Mouse (Mus musculus): ENCODE data around the gene Ireb2.
"Not testable (repeated sequence)": the region's sequence is repeated elsewhere in the genome, so short reads cannot be mapped to it uniquely, and the experiment has no call there.

Gene Ireb2

DNA sequence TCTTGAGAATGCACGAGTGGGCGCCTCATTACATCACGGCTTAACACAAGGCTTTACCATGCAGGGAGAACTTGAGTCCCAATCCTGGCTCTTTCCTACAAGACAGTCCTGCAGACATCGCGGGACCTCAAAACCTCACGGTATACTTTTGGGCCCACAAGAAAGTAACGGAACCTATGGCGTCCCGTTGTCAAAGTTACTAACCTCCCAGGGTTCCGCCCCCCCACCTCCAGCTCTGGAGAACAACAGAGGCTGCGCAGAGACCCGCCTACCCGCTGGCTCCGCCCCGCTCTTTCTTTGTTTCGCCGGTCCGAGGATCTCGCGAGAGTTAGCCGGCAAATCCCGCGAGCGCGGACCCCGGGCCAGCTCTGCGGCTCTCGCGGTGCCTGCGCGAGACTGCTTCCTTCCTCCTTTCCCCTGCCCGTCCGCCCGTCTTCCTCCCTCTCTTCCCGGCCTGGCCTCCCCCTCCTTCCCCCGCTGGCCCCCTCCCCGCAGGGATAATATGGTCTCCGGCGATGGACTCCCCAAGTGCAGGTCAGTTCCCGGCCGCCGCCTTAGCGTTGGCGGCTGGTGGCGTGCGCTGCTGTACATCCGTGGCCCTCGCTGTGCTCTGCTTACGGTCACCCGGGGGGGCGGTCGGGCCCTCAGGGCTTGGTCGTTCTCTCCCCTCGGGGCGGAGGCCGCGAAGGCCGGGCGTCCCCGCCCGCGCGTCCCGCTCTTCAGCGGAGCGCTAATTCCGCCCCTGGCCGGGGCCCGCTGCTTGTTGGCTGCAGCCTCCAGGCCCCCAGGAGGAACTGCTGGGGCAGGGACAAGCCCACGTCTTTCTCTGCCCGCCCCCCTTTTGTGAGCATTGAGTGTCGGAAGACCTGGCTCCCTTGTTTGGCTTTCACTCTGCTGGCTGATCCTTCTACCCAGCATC is at the start of gene Ireb2:
TSS of gene Ireb2 (plus strand) at position 427 of the 919 bp plus-strand sequence.
- peak; percentile 99 to 100 for DNase-seq (ENCODE audit: low spot score in 2 of 2)

DNA sequence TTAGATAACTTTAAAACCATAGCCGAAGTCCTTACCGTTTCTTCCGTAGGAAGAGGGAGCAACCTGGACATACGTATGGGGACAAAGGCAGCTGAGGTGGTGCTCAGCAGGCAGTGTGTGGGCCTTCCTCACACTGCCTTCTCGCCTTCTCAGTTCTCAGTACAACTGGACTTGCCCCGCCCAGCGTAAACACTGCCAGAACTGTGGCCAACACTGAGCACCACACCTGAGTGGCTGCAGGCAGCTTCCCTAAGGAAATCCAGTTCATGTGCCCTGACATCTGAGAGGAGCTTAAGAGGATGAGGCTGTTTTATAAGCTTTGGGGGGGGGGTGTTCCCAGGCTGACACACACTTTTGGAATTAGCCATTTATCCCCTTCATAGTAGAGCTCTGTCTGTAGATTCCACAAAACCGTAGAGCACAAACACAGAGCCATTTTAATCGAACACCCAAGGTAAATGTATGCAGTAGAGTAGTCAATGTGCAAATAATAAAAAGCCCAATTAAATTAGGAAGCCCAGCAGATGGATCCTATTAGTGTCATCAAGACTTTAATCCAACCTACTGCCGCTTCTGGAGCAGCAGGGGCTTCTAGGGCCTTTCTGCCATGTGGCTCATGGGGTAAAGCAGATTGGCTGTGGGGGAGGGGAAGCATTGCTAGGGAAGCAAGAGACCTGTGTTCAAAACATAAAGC is 46.9 kb upstream of the Ireb2 start:
- DNase-seq (ENCODE audit: low spot score in 2 of 2) = no peak

GRCm38 (mm10) chr9:54821442-54822100 is 42.0 kb upstream of the Ireb2 start:
- no peak for DNase-seq (ENCODE audit: low spot score in 2 of 2)

- DNase-seq (ENCODE audit: low spot score in 2 of 2) = no peak
These were observed 33.8 kb upstream of the Ireb2 start for GRCm38 (mm10) chr9:54829760-54830159.

DNA sequence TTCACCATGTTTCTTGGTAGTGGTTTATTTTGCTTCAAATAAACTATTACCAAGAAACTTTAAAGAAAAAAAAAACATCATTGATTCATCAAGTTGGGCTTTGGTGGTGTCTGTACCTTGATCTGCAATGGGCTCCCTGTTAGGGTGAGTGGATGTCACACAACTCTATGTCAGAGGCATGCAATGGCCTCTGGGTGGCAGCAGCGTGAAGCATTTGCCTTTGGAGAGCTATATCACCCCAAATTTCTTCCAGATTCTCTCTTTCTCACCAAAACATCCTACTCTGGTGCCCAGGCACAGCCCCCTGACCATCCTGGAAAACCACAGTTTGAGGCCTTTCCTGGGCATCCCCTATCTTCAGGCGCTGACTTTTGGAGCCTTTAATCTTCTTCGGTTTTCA is 33.0 kb upstream of the Ireb2 start:
- no peak for DNase-seq (ENCODE audit: low spot score in 2 of 2)

GRCm38 (mm10) chr9:54833831-54834230 is 29.8 kb upstream of the Ireb2 start:
- no peak for DNase-seq (ENCODE audit: low spot score in 2 of 2)

GRCm38 (mm10) chr9:54835951-54836717 is 27.5 kb upstream of the Ireb2 start:
- not testable (repeated sequence) for DNase-seq (ENCODE audit: low spot score in 2 of 2)

- DNase-seq (ENCODE audit: low spot score in 2 of 2) = no peak
These were observed 25.8 kb upstream of the Ireb2 start for GRCm38 (mm10) chr9:54837835-54838234.

GRCm38 (mm10) chr9:54840145-54840544 is 23.4 kb upstream of the Ireb2 start:
- no peak for DNase-seq (ENCODE audit: low spot score in 2 of 2)

GRCm38 (mm10) chr9:54842311-54842710 is 21.3 kb upstream of the Ireb2 start:
- no peak for DNase-seq (ENCODE audit: low spot score in 2 of 2)

DNA sequence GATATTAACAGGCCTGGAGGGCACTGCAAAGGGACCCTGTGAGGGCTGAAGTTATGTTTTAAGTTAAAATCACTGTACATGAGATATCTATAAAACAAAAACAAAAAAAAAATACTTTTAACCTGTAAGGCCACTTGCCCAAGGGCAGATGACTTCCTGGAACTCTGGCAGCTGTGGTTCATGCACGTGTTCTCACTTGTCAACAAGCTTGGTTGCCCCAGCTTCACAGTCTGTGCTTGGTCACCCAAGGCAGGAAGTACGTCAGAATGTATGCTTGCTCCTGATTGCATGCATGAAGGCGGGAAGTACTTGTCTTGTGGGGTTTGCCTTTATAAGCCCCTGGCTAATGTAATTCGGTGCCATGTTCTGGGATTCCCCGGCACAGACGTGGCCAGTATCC is 19.7 kb upstream of the Ireb2 start:
- DNase-seq (ENCODE audit: low spot score in 2 of 2) = no peak

GRCm38 (mm10) chr9:54844556-54845176 is 18.9 kb upstream of the Ireb2 start:
- no peak for DNase-seq (ENCODE audit: low spot score in 2 of 2)

GRCm38 (mm10) chr9:54848203-54848602 is 15.4 kb upstream of the Ireb2 start:
- DNase-seq (ENCODE audit: low spot score in 2 of 2) = no peak

DNA sequence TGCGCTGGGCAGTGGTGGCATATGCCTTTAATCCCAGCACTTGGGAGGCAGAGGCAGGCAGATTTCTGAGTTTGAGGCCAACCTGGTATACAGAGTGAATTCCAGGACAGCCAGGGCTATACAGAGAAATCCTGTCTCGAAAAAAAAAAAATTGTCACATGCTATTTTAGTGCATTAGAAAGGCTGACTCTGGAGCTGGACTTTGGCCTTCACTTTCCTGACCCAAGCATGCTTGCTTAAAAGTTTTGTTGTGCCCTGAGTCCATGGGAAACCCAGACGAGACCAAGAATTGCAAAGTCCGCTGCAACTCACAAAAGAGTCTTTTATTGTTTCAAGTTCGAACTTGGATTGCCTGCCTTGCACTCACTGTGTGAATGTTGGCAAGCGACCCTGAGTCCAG is 10.6 kb upstream of the Ireb2 start:
- DNase-seq (ENCODE audit: low spot score in 2 of 2) = not testable (repeated sequence)

DNA sequence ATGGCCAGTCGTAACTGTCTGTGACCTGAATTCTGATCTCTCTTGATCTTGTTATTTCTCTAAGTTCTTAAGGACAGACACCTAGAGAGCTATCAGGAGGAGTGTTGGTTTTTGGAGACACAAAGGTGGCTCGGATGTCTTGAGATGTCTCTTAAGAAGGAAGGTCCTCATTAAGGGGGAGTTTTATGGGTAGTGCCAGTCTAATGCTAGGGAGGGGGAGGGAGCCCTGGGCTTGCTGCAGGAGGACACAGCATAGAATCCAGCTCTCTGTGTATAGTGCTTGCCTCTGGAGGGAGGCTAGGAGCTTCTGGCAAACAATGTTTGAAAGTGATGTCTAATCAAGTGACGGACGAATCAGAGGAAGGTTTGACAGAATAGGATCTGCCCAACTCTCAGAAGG is 10.0 kb upstream of the Ireb2 start:
- DNase-seq (ENCODE audit: low spot score in 2 of 2) = no peak

GRCm38 (mm10) chr9:54855638-54856037 is 8.0 kb upstream of the Ireb2 start:
- no peak for DNase-seq (ENCODE audit: low spot score in 2 of 2)

GRCm38 (mm10) chr9:54856121-54856520 is 7.5 kb upstream of the Ireb2 start:
- no peak for DNase-seq (ENCODE audit: low spot score in 2 of 2)

- DNase-seq (ENCODE audit: low spot score in 2 of 2) = no peak
These were observed 6.1 kb upstream of the Ireb2 start for GRCm38 (mm10) chr9:54857474-54857873.

DNA sequence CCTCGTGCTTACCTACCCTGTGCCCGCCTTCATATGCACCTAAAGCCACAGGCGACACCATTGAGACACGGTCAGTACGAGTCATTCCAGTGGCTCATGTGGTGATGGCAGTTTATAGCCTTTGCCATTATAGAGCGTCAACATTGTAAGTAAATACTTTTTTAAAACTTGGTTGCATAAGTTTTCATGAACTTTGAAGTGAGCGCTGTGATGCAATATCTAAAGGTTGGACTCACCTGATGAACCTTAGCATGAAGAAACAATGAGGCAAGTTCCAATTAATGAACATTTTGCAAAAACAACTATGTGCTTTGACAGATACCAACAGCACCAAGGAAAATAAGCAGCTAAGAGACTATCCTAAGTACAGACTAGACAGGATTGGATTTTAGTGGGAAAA is 3.1 kb upstream of the Ireb2 start:
- no peak for DNase-seq (ENCODE audit: low spot score in 2 of 2)

- DNase-seq (ENCODE audit: low spot score in 2 of 2) = no peak
These were observed 15.2 kb downstream of the Ireb2 start for GRCm38 (mm10) chr9:54878759-54879158.

DNA sequence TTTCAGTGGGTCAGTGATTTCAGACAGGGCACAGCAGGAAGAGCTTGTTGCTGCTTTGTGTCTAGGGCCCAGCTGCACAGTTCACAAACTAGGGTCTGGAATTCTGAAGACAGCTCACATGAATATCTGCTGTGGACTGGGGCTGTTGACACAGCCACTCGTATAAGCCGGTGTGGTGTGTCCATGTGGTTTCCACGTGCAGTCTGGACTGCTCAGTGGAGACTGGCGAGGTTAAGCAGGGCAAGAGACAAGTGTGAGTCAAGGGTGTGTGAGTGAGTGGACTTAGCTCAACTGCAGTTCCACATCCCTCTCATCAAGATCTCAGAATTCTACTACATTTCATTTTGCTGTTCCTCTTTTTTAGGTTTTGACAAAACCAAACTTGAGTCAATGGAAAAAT is 28.5 kb downstream of the Ireb2 start:
- no peak for DNase-seq (ENCODE audit: low spot score in 2 of 2)
